Mouse (Mus musculus) brain, embryonic 14.5 days (tissue): ENCODE results near the gene Ppef1.

Experiments
- CTCF ChIP-seq: fragments of 200-500 bp; IDR thresholded peaks from 2 replicates; pipeline ENCODE4 v1.5.1; 2012; ENCODE audit warnings: inconsistent platforms, mild to moderate bottlenecking, moderate library complexity, borderline replicate concordance; ENCODE audit not compliant: insufficient read depth, insufficient read length; ENCODE audit errors: extremely low read depth
- POLR2A ChIP-seq: fragments of 200-500 bp; IDR thresholded peaks from 2 replicates; pipeline ENCODE4 v1.6.1; 2012; ENCODE audit warnings: mild to moderate bottlenecking, inconsistent platforms, borderline replicate concordance; ENCODE audit not compliant: poor library complexity, insufficient read depth, insufficient read length, severe bottlenecking; ENCODE audit errors: extremely low read depth

GRCm38 (mm10) chrX:160745399-160745798 is 9.8 kb upstream of the Ppef1 start:
- TF ChIP-seq POLR2A: no peak
- no peak for TF ChIP-seq CTCF
